In the genomic region with DNA sequence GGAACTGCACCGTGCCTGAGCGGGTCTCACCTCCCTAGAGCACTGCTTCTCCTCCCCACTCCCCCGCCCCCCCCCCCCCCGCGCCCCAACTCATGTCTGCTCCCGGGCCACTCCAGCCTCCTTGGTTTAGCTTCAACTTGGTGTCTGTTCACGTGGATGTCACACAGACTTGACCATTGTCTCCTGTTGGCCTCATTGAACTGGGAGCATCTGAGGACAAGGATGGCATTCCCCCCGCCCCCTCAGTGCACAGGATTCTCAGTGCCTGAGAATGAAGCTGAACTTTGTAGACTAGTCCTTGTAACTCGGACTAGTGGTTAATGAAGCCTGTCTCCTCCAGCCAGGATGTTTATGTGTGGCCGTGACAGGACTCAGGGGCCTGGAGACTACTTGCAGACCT, we compare ENCODE assay signal across 21 mouse cellular contexts. TPM values are rescaled to one million over a fixed set of nuclear protein-coding genes. Genes with fewer than 3 reads are reported as not detected.
DNase-seq lines count a peak whose midpoint lies in the region; ATAC-seq and TF ChIP-seq lines count a peak whose summit lies in the region.
"Had no signal": no experiment of that assay in that cellular context is flagged by ENCODE, and none has a peak within 500 bp of the region (broad histone marks: within the 10 kb centered on the region; RNA-seq: fewer than 3 reads in every experiment).

No protein-coding gene starts in this region.

- H3K4me3 ChIP-seq in heart, embryonic 14.5 days (ENCODE audit: control insufficient read depth in 1 of 2, insufficient read depth in 1 of 2, low read depth in 1 of 2, low read length in 2 of 2), result no peak overlapping the region
- H3K4me3 ChIP-seq in kidney, embryonic 14.5 days (ENCODE audit: low read length), result no peak overlapping the region
- H3K4me3 ChIP-seq in kidney, embryonic 15.5 days (replicated peaks), result no peak overlapping the region
- H3K4me3 ChIP-seq in olfactory bulb, adult 2 months (ENCODE audit: insufficient read depth, low read depth, low read length), result no peak overlapping the region
- H3K4me3 ChIP-seq: embryonic facial prominence, embryonic 10.5 days; hindbrain, embryonic 15.5 days; intestine, embryonic 15.5 days; limb, embryonic 10.5 days; neural tube, embryonic 15.5 days; stomach, embryonic 15.5 days had no signal

- H3K9me3 ChIP-seq in heart, embryonic 14.5 days (ENCODE audit: control insufficient read depth, low read length), result no peaks in the 10 kb centered on the region
- H3K9me3 ChIP-seq in kidney, embryonic 14.5 days (ENCODE audit: control insufficient read depth, low read length), result no peaks in the 10 kb centered on the region
- no peaks in the 10 kb centered on the region for H3K9me3 ChIP-seq in kidney, embryonic 15.5 days (replicated peaks)
- H3K9me3 ChIP-seq: embryonic facial prominence, embryonic 10.5 days; hindbrain, embryonic 15.5 days; intestine, embryonic 15.5 days; limb, embryonic 10.5 days; megakaryocyte, embryonic 14.5 days; neural tube, embryonic 15.5 days; stomach, embryonic 15.5 days had no signal

- peaks cover 12% of the 10 kb centered on the region; the same call in 1 of the 2 replicates for H3K36me3 ChIP-seq in heart, embryonic 14.5 days (ENCODE audit: control insufficient read depth, insufficient read depth, low read length)
- no peaks in the 10 kb centered on the region; the same call in 1 of the 2 replicates for H3K36me3 ChIP-seq in kidney, embryonic 14.5 days (ENCODE audit: control insufficient read depth, insufficient read depth, low read length)
- no peaks in the 10 kb centered on the region for H3K36me3 ChIP-seq in kidney, embryonic 15.5 days
- H3K36me3 ChIP-seq: hindbrain, embryonic 15.5 days; intestine, embryonic 15.5 days; limb, embryonic 10.5 days; neural tube, embryonic 15.5 days; stomach, embryonic 15.5 days had no signal

- 67% methylated on average over 10 of the region's 10 CpGs for WGBS in heart, embryonic 14.5 days
- 49% methylated on average over 8 of the region's 10 CpGs for WGBS in kidney, embryonic 14.5 days
- 58% methylated on average over 9 of the region's 10 CpGs for WGBS in kidney, embryonic 15.5 days
- 80% methylated on average over 9 of the region's 10 CpGs for WGBS in olfactory bulb, adult 2 months

- TF ChIP-seq POLR2A in olfactory bulb, adult 2 months (IDR thresholded peaks at IDR 0.05; ENCODE audit: insufficient read depth, low read depth, low read length), result no peak

- ATAC-seq in heart, embryonic 14.5 days (ENCODE audit: insufficient number of reproducible peaks, insufficient read depth, low FRiP score, low read depth), result no peak
- 0 out of 2 replicates have a peak, but pooled peaks have one; percentile 3 for ATAC-seq in kidney, embryonic 14.5 days (ENCODE audit: low FRiP score, low TSS enrichment)
- 0 out of 2 replicates have a peak, but pooled peaks have one; percentile 27 for ATAC-seq in kidney, embryonic 15.5 days (replicated peaks; ENCODE audit: low FRiP score)
- ATAC-seq: intestine, embryonic 15.5 days; liver, postnatal 0 days; midbrain, embryonic 16.5 days had no signal

- peak overlapping the region; percentile 95 to 99; a peak in 3 of 4 replicates for H3K27ac ChIP-seq in heart, embryonic 14.5 days (replicated peaks in 1 of 2; ENCODE audit: control insufficient read depth in 1 of 2, insufficient read depth in 1 of 2, low read depth in 2 of 2, low read length in 2 of 2)
- no peak overlapping the region for H3K27ac ChIP-seq in kidney, embryonic 14.5 days (ENCODE audit: low read depth, low read length)
- H3K27ac ChIP-seq in kidney, embryonic 15.5 days, result no peak overlapping the region
- peak overlapping the region; percentile 7; the same call in 1 of the 2 replicates for H3K27ac ChIP-seq in olfactory bulb, adult 2 months (ENCODE audit: insufficient read depth, low read depth, low read length)
- H3K27ac ChIP-seq: embryonic facial prominence, embryonic 10.5 days; hindbrain, embryonic 15.5 days; intestine, embryonic 15.5 days; limb, embryonic 10.5 days; neural tube, embryonic 15.5 days; stomach, embryonic 15.5 days had no signal

- DNase-seq in heart, postnatal 36 days, result no peak
- no peak for DNase-seq in kidney, postnatal 10 days
- DNase-seq in testis, postnatal 10 days (ENCODE audit: low spot score), result no peak
- DNase-seq: adrenal gland, adult 2 months; cerebellum, adult 8-10 months; heart, adult 11 months; liver, postnatal 0 days; lung, postnatal 14 days; thymus, adult 2 months had no signal

- no peak overlapping the region for H3K9ac ChIP-seq in heart, embryonic 14.5 days (ENCODE audit: low read length)
- H3K9ac ChIP-seq in kidney, embryonic 14.5 days (ENCODE audit: low read depth, low read length), result no peak overlapping the region
- no peak overlapping the region for H3K9ac ChIP-seq in kidney, embryonic 15.5 days
- H3K9ac ChIP-seq: hindbrain, embryonic 15.5 days; intestine, embryonic 15.5 days; liver, postnatal 0 days; neural tube, embryonic 15.5 days; stomach, embryonic 15.5 days had no signal

- TF ChIP-seq CTCF in olfactory bulb, adult 2 months (IDR thresholded peaks at IDR 0.05; ENCODE audit: insufficient read depth, low read depth, low read length), result no peak

- H3K4me1 ChIP-seq in heart, embryonic 14.5 days (ENCODE audit: control insufficient read depth in 2 of 2, insufficient read depth in 2 of 2, low read length in 2 of 2), result peaks cover 32 to 42% of the 10 kb centered on the region in 2 experiments
- no peaks in the 10 kb centered on the region for H3K4me1 ChIP-seq in kidney, embryonic 14.5 days (ENCODE audit: control insufficient read depth, insufficient read depth, low read length)
- peaks cover 26% of the 10 kb centered on the region for H3K4me1 ChIP-seq in kidney, embryonic 15.5 days
- peaks cover 39% of the 10 kb centered on the region for H3K4me1 ChIP-seq in olfactory bulb, adult 2 months (ENCODE audit: control insufficient read depth, insufficient read depth, low read length)
- H3K4me1 ChIP-seq: stomach, embryonic 15.5 days had no signal

- H3K27me3 ChIP-seq in heart, embryonic 14.5 days (ENCODE audit: control insufficient read depth, insufficient read depth, low read length), result no peaks in the 10 kb centered on the region
- H3K27me3 ChIP-seq in kidney, embryonic 14.5 days (ENCODE audit: control insufficient read depth, insufficient read depth, low read length), result no peaks in the 10 kb centered on the region
- H3K27me3 ChIP-seq in kidney, embryonic 15.5 days, result no peaks in the 10 kb centered on the region
- H3K27me3 ChIP-seq: hindbrain, embryonic 15.5 days; intestine, embryonic 15.5 days; neural tube, embryonic 15.5 days; stomach, embryonic 15.5 days had no signal

- no peak overlapping the region for H3K4me2 ChIP-seq in heart, embryonic 14.5 days (ENCODE audit: low read length)
- H3K4me2 ChIP-seq in kidney, embryonic 14.5 days (replicated peaks; ENCODE audit: low read depth, low read length), result no peak overlapping the region
- no peak overlapping the region for H3K4me2 ChIP-seq in kidney, embryonic 15.5 days
- H3K4me2 ChIP-seq: hindbrain, embryonic 15.5 days; intestine, embryonic 15.5 days; neural tube, embryonic 15.5 days; stomach, embryonic 15.5 days had no signal

- intact Hi-C loops in heart, postnatal 36 days (cut with DNase I), result no loop called here

RNA-seq across cellular contexts. Expression of gene Ift43, which starts 23.2 kb away (rescaled TPM):
- polyA plus RNA-seq in heart, embryonic 14.5 days (2014; fragmentation: Nextera tagmentation; extraction: Ambion mirVana), result 142 and 149 TPM in 2 replicates
- 10 to 100 TPM; 25.4 to 26.0 TPM for total RNA-seq in heart, postnatal 36 days (2021)
- 77.0 and 87.9 TPM in 2 replicates for polyA plus RNA-seq in kidney, embryonic 14.5 days (2014; fragmentation: Nextera tagmentation; extraction: Ambion mirVana)
- polyA plus RNA-seq in kidney, embryonic 15.5 days (2015; fragmentation: Nextera tagmentation; extraction: Ambion mirVana), result 70.6 and 76.1 TPM in 2 replicates
- polyA plus RNA-seq in olfactory bulb, adult 2 months (2012; ENCODE audit: insufficient read depth, insufficient read length, low replicate concordance, missing spikeins), result not detected in 2 replicates

RNA-seq across cellular contexts. Expression of gene Tgfb3, which starts 26.7 kb away (rescaled TPM):
- polyA plus RNA-seq in heart, embryonic 14.5 days (2014; fragmentation: Nextera tagmentation; extraction: Ambion mirVana), result 14.7 and 15.1 TPM in 2 replicates
- 10 to 100 TPM; 14.4 to 15.2 TPM for total RNA-seq in heart, postnatal 36 days (2021)
- polyA plus RNA-seq in kidney, embryonic 14.5 days (2014; fragmentation: Nextera tagmentation; extraction: Ambion mirVana), result 12.7 and 17.8 TPM in 2 replicates
- polyA plus RNA-seq in kidney, embryonic 15.5 days (2015; fragmentation: Nextera tagmentation; extraction: Ambion mirVana), result 27.1 and 31.1 TPM in 2 replicates
- polyA plus RNA-seq in olfactory bulb, adult 2 months (2012; ENCODE audit: insufficient read depth, insufficient read length, low replicate concordance, missing spikeins), result not detected in 2 replicates

Comparison
In these comparisons a context has a peak if more than half of its experiments do, and no peak if none do; other contexts are left out.
1. H3K27ac ChIP-seq: peak in heart, embryonic 14.5 days (2 of 2) and olfactory bulb, adult 2 months (single experiment); none in kidney, embryonic 14.5 days (single experiment) and kidney, embryonic 15.5 days (single experiment).
2. RNA of gene Ift43, which starts 23.2 kb away (polyA plus RNA-seq): 142 to 149 TPM in heart, embryonic 14.5 days, 77.0 to 87.9 TPM in kidney, embryonic 14.5 days and 70.6 to 76.1 TPM in kidney, embryonic 15.5 days; not detected in olfactory bulb, adult 2 months; every median in the first group is over 10 times any median in the second.
3. RNA of gene Tgfb3, which starts 26.7 kb away (polyA plus RNA-seq): 27.1 to 31.1 TPM in kidney, embryonic 15.5 days, 12.7 to 17.8 TPM in kidney, embryonic 14.5 days and 14.7 to 15.1 TPM in heart, embryonic 14.5 days; not detected in olfactory bulb, adult 2 months; every median in the first group is over 10 times any median in the second.